Mouse (Mus musculus) midbrain, embryonic 11.5 days (tissue): ENCODE data around the gene Gm26558. TPM values are rescaled to one million over a fixed set of nuclear protein-coding genes. Genes with fewer than 3 reads are reported as not detected.

Source experiments
- ATAC-seq: fragments of 200-750 bp; cut with Nextera tagmentation; 2 replicates; pipeline ENCODE4 v1.8.0; 2017; ENCODE audit warnings: moderate TSS enrichment, moderate library complexity; ENCODE audit not compliant: low FRiP score
- DNase-seq: peaks from one replicate; pipeline ENCODE4 v3.0.0; 2015; ENCODE audit warnings: low spot score; ENCODE audit errors: missing footprints
- H3K27ac ChIP-seq: fragments of 300-500 bp; sonication (generic); 2 replicates; pipeline ENCODE4 v1.5.1; 2014; ENCODE audit warnings: low read depth, low read length
- H3K27me3 ChIP-seq: fragments of 300-500 bp; sonication (generic); 2 replicates; pipeline ENCODE4 v1.6.1; 2014; ENCODE audit warnings: mild to moderate bottlenecking, low read length, moderate library complexity, mixed read lengths; ENCODE audit not compliant: control insufficient read depth, insufficient read depth
- H3K36me3 ChIP-seq: fragments of 300-500 bp; sonication (generic); 2 replicates; pipeline ENCODE4 v1.6.1; 2014; ENCODE audit warnings: mild to moderate bottlenecking, low read length, moderate library complexity, mixed read lengths; ENCODE audit not compliant: control insufficient read depth, insufficient read depth
- H3K4me1 ChIP-seq: fragments of 300-500 bp; sonication (generic); 2 replicates; pipeline ENCODE4 v1.6.1; 2014; ENCODE audit warnings: low read length; ENCODE audit not compliant: control insufficient read depth, insufficient read depth
- H3K4me2 ChIP-seq: fragments of 300-500 bp; sonication (generic); 2 replicates; pipeline ENCODE4 v1.6.1; 2014; ENCODE audit warnings: mild to moderate bottlenecking, moderate library complexity
- H3K4me3 ChIP-seq: fragments of 300-500 bp; sonication (generic); 2 replicates; pipeline ENCODE4 v1.5.1; 2014; ENCODE audit warnings: low read depth, low read length
- H3K9ac ChIP-seq: fragments of 300-500 bp; sonication (generic); 2 replicates; pipeline ENCODE4 v1.6.1; 2014; ENCODE audit warnings: low read length
- H3K9me3 ChIP-seq: fragments of 300-500 bp; sonication (generic); 2 replicates; pipeline ENCODE4 v1.6.1; 2016; ENCODE audit warnings: low read length; ENCODE audit not compliant: control insufficient read depth
- WGBS: fragments of 180-500 bp; shearing (Covaris S2); extraction: QIAGEN DNeasy Blood & Tissue Kit; methylation state at CpG from one replicate; pipeline ENCODE4 v1.1.7; 2014; 5-methylcytosine and 5-hydroxymethylcytosine counted together
- polyA plus RNA-seq: library from polyadenylated mRNA; unstranded; fragments of >200 nt; fragmentation: Nextera tagmentation; extraction: Ambion mirVana; gene quantifications from 2 replicates; pipeline ENCODE4 v1.2.1, GENCODE M21; 2014

Gm26558 gene
- polyA plus RNA-seq, 1 experiment from 2014 or later: 4.1 TPM

DNA sequence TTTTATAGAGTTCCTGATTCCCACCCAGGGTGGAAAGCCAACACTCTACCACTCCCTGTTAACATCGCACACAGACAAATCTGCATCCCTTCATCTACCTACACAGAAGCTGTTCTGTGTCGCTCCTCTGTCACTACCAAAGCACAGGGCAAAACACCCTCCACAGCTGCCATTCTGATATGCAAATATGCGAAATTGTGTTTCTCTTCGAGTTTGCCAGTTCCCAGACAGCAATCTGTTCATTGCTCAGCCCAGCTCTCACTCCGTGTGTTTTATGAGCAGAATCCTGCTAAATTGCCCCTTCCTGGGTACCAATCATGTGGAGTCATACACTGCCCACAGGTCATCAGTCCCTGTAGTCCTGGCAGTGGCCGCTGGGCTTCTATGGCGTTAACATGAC is 4.8 kb downstream of the Gm26558 start:
- no peak for ATAC-seq
- 84% methylated on average over 7 of the region's 7 CpGs for WGBS

DNA sequence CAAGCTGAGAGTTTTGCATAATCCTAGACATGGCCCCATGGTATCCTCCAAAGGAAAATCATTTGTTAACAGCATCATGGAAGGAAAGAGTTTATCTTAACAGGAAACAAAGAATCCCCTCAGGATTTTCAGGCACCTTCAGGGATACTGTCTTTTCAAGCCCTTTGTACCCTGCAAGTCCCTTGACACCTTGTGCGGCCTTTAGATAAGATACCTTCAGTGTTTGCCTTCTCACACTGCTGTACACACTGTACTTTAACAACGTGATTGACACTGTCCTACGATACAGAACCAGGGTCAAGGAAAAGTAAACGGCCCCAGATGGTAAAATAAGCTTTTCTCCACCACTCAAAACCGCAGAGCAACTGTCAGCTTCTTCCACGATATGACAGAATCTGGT is 10.1 kb downstream of the Gm26558 start:
- Histone ChIP-seq H3K4me1 (no peaks in the 10 kb centered on the region), H3K27ac (no peak overlapping the region), H3K9ac (no peak overlapping the region), H3K4me3 (no peak overlapping the region), H3K9me3 (no peaks in the 10 kb centered on the region), H3K27me3 (no peaks in the 10 kb centered on the region), H3K36me3 (no peaks in the 10 kb centered on the region), H3K4me2 (no peak overlapping the region)
- DNase-seq (no peak), ATAC-seq (no peak)
- WGBS: 77% methylated on average over 6 of the region's 6 CpGs

More for the DNA sequence above, 4.8 kb downstream of the Gm26558 start:
- Histone ChIP-seq H3K4me2 (no peak overlapping the region), H3K4me1 (no peaks in the 10 kb centered on the region; the same call in 1 of the 2 replicates), H3K9ac (no peak overlapping the region), H3K27ac (no peak overlapping the region), H3K36me3 (no peaks in the 10 kb centered on the region), H3K4me3 (no peak overlapping the region), H3K9me3 (no peaks in the 10 kb centered on the region), H3K27me3 (no peaks in the 10 kb centered on the region)
- DNase-seq: no peak

DNA sequence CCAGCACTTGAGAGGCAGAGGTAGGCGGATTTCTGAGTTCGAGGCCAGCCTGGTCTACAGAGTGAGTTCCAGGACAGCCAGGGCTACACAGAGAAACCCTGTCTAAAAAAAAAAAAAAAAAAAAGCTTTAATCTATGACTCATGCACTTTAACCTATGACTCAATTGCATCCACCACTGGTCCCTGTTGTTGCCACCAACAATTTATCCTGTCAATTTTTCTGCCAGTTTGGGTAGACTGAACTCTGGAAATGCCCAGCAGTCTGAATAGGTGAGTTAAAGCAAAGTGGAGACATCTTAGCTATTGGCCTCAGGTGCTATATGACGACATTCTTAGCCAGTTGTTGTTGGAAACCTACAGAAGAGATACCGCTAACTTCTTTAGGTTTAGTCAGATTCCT is 12.4 kb downstream of the Gm26558 start:
- DNase-seq: no peak
- no peaks in the 10 kb centered on the region for H3K4me1 ChIP-seq
- H3K27ac ChIP-seq: no peak overlapping the region
- H3K36me3 ChIP-seq: no peaks in the 10 kb centered on the region
- H3K9ac ChIP-seq: no peak overlapping the region
- H3K9me3 ChIP-seq: no peaks in the 10 kb centered on the region
- 92% methylated on average over 4 of the region's 4 CpGs for WGBS
- no peaks in the 10 kb centered on the region for H3K27me3 ChIP-seq
- no peak for ATAC-seq
- no peak overlapping the region for H3K4me2 ChIP-seq
- no peak overlapping the region for H3K4me3 ChIP-seq

DNA sequence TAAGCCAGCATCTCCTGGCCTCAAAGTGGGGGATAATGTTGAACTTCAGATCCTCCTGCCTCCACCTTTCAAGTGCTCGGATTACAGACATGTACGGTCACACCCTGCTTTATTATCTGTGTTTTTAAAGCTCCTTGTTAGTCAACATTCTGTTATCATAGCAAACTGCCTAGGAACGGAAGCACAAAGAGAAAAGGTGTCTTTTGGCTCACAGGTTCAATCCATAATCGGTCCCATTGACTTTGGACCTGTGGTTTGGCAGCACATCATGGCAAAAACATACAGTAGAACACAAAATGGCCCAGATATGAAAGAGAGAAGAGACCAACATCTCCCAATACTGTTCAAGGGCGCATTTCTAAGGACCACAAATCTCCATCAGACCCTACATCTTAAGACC is 13.6 kb downstream of the Gm26558 start:
- Histone ChIP-seq H3K9me3 (no peaks in the 10 kb centered on the region), H3K27me3 (no peaks in the 10 kb centered on the region), H3K4me3 (no peak overlapping the region), H3K27ac (no peak overlapping the region), H3K4me1 (no peaks in the 10 kb centered on the region), H3K9ac (no peak overlapping the region), H3K36me3 (no peaks in the 10 kb centered on the region), H3K4me2 (no peak overlapping the region)
- ATAC-seq: no peak
- DNase-seq: no peak
- WGBS: 94% methylated on average over 5 of the region's 5 CpGs

DNA sequence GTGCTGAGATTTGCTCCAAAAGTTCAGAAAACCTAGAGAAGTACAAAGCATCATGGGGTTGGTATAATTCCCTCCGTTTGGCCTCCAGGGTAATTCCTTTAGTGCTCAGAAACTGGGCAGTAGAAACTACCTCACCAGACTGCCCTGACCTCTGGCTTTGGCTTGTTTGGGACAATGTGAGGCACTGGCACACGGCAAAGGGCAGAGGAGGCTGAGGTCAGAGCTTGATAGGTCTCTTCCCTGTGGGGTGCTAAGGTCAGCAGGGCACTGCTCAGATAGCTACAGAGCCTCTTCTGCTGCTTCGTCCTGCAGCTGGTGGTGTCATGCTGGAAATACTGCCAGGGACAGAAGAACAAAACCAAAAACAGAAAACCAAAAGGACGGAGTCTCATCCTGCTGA is 14.2 kb downstream of the Gm26558 start:
- H3K4me3 ChIP-seq: no peak overlapping the region
- H3K27ac ChIP-seq: no peak overlapping the region
- H3K4me1 ChIP-seq: no peaks in the 10 kb centered on the region
- no peaks in the 10 kb centered on the region for H3K9me3 ChIP-seq
- no peaks in the 10 kb centered on the region for H3K36me3 ChIP-seq
- no peak overlapping the region for H3K4me2 ChIP-seq
- no peak overlapping the region for H3K9ac ChIP-seq
- H3K27me3 ChIP-seq: no peaks in the 10 kb centered on the region
- ATAC-seq: no peak
- DNase-seq: no peak
- 39% methylated on average over 4 of the region's 4 CpGs for WGBS

DNA sequence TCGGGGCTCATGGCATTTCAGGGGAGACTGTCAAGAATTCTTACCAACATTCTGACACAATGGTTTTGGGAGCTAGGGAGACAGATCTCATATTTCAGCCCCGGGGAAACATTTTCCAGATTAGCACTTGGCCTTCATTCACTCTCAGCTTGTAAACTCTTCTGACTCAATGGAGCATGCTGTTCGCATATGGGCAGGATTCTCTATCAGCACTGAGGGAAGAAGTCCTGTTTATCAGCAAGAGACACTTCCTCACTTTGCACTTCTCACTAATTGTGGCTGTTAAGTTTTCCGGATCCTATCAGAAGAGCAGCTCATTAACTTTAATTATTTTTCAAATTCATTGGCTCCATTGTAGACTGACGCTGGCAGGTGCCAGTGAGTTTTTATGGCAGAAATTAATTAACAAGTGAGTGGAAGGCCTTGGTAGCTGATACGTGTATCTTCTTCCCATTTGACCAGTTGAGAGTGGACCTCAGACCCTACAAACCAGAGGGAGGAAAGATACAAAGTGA is 16.6 kb downstream of the Gm26558 start:
- Histone ChIP-seq H3K4me1 (no peaks in the 10 kb centered on the region), H3K36me3 (no peaks in the 10 kb centered on the region), H3K27ac (no peak overlapping the region), H3K27me3 (no peaks in the 10 kb centered on the region), H3K4me2 (no peak overlapping the region), H3K9ac (no peak overlapping the region), H3K4me3 (no peak overlapping the region), H3K9me3 (no peaks in the 10 kb centered on the region)
- 84% methylated on average over 6 of the region's 6 CpGs for WGBS
- ATAC-seq (no peak), DNase-seq (no peak)

DNA sequence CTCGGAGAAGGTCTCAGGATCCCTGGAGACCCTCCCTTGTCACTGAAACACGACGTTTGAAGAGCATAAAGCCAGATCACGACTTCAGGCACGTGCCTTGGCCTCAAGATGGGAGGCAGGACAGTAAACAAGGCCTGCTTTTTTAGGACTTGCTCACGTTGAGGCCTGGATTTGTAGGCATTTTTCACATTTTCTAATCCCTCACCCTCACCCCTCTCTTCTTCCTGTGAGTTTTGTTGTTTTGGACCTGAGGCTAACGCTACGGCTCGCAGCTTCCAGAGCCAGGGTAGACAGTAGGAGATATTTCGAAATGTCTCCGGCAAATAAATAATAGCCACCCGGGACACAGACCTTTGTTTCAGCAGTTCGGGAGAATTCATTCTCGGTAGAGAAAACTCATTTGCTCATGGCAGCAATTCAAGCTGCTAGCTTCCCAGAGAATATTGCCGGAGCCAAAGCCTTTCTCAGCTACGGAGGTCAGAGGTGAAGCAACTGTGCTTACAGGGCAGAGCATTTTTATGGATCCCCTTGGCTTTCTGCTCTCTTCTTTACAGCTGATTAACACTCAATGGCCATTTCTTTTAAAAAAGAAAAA is 18.8 kb downstream of the Gm26558 start:
- Histone ChIP-seq H3K4me1 (no peaks in the 10 kb centered on the region), H3K27me3 (no peaks in the 10 kb centered on the region), H3K4me2 (no peak overlapping the region), H3K9me3 (no peaks in the 10 kb centered on the region), H3K36me3 (no peaks in the 10 kb centered on the region), H3K4me3 (no peak overlapping the region), H3K27ac (no peak overlapping the region), H3K9ac (no peak overlapping the region)
- 61% methylated on average over 16 of the region's 16 CpGs for WGBS
- DNase-seq: no peak
- no peak for ATAC-seq

DNA sequence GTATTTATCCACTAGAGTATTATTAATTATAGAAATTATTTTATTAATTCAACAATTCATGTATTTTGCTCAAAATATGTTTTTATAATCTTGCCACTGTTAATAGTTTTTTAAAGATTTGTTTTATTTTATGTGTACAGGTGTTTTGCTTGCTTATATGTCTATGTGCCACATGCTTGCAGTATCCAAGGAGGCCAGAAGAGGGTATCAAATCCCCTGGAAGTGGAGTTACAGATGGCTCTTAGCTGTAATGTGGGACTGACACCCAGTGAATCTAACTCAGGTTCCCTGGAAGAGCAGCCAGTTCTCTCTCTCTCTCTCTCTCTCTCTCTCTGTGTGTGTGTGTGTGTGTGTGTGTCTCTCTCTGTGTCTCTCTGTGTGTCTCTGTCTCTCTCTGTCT is 20.9 kb downstream of the Gm26558 start:
- no peaks in the 10 kb centered on the region for H3K27me3 ChIP-seq
- no peaks in the 10 kb centered on the region for H3K4me1 ChIP-seq
- no peak overlapping the region for H3K9ac ChIP-seq
- H3K36me3 ChIP-seq: no peaks in the 10 kb centered on the region
- H3K4me3 ChIP-seq: no peak overlapping the region
- no peak for ATAC-seq
- no peaks in the 10 kb centered on the region for H3K9me3 ChIP-seq
- no peak overlapping the region for H3K27ac ChIP-seq
- no peak for DNase-seq
- H3K4me2 ChIP-seq: no peak overlapping the region

DNA sequence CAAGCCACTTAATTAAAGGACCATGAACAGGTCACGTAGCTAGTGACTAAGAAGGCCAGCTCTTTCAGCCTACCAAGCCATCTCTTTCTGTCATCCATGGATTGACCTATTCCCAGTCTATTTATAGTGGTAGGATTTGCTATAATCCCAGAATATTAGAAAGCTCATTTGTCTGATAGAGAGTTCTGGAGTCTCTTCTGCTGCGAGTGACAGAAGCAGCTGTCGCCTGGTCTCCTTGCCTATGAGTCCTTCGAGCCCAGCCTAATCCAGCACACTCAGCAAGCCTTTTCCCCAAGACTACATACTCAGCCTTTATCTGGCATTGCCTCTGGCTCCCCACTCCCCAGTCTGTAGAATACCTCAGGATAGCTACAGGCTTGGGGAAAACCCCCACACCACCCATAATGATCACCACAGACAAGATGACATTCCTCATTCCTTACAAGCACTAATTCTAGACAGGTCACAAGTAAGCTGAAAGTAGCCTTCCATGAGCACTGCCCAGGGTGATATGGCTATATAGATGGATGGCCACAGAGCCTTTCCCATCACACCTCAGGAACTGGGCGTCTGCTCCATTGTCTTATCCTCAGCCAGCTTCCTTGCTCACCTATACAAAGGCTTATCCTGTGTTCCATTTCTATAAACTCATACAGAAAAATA is 27.7 kb downstream of the Gm26558 start:
- Histone ChIP-seq H3K27ac (no peak overlapping the region), H3K9ac (no peak overlapping the region), H3K4me3 (no peak overlapping the region), H3K27me3 (no peaks in the 10 kb centered on the region), H3K36me3 (no peaks in the 10 kb centered on the region), H3K4me2 (no peak overlapping the region), H3K9me3 (no peaks in the 10 kb centered on the region), H3K4me1 (no peaks in the 10 kb centered on the region)
- no peak for DNase-seq
- ATAC-seq: no peak
- 83% methylated on average over 5 of the region's 5 CpGs for WGBS
